Mouse (Mus musculus) activated CD4-positive, CD25-positive, alpha-beta regulatory T cell (primary cell): ENCODE data around the gene Ptprd. TPM values are rescaled to one million over a fixed set of nuclear protein-coding genes. Genes with fewer than 3 reads are reported as not detected.

Source experiments
- polyA plus RNA-seq, 2 experiments: library from polyadenylated mRNA; unstranded; fragments of 100-300 nt; shearing (Covaris generic); gene quantifications; one replicate each; pipeline ENCODE4 v1.2.1; 2017

Ptprd gene
- polyA plus RNA-seq: under 1 TPM in 1 of 2 experiments, not detected in 1; 0.41 TPM

DNA sequence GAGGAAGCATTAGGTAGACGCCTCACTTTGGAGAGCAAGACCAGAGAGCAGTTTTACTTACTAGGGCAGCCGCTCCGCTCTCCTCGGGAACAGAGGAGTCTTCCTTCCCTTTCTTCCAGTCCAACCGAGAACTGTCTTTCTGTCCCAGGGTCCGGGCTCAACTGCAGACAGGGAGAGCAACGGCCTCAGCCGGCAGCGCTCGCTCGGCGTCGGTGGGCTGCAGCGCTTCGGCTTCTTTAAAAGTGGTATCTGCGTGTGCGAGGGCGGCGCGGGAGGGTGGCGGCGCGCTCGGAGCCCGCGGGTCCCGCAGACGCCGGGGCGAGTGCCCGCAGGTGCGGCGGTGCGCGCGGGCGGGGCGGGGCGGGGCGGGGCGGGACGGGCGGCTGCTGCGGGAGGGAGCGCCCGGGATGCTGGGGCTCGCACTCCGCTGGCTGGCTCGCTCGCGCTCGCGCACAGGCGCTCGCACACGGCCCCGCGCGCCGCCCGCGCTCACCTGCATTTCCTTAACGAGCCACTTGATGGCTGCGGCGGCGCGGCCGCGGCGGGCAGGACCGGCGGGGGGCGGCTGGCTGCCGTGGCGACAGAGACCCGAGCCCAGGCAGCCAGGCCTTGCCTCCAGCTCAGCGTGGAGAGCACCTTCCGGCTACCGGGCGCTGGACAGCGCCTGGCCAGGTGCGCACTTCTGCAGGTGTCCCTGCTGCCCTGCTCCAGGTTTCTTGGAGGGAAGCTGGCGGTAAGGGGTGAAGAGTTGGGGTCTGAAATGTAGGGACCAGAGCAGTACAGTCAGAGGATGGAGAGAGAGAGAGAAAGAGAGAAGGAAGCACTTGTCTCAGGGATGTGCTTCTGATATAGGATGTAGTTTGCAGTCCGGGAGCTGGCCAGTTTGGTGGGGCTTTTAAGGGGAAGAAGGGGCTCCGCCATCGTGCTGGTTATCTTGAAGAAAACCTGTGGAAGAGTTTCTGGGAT lies at the start of gene Ptprd:
Gene Ptprd, minus strand, starts transcription at position 433 of the 966 bp plus-strand sequence.

